Mouse (Mus musculus) sigmoid colon, adult 10 weeks (tissue): ENCODE data around the gene Scn3b. TPM values are rescaled to one million over a fixed set of nuclear protein-coding genes. Genes with fewer than 3 reads are reported as not detected.

Experiments
- polyA plus RNA-seq: library from polyadenylated mRNA; stranded (reverse); fragments of 350-450 nt; fragmentation: Illumina TruSeq; extraction: RNeasy Lipid Tissue Mini Kit (QIAGEN cat#74804); gene quantifications from one replicate; pipeline ENCODE4 v1.2.3, GENCODE M21; 2014; ENCODE audit warnings: low read depth, low replicate concordance

Gene Scn3b
- polyA plus RNA-seq = 2.5 TPM

DNA sequence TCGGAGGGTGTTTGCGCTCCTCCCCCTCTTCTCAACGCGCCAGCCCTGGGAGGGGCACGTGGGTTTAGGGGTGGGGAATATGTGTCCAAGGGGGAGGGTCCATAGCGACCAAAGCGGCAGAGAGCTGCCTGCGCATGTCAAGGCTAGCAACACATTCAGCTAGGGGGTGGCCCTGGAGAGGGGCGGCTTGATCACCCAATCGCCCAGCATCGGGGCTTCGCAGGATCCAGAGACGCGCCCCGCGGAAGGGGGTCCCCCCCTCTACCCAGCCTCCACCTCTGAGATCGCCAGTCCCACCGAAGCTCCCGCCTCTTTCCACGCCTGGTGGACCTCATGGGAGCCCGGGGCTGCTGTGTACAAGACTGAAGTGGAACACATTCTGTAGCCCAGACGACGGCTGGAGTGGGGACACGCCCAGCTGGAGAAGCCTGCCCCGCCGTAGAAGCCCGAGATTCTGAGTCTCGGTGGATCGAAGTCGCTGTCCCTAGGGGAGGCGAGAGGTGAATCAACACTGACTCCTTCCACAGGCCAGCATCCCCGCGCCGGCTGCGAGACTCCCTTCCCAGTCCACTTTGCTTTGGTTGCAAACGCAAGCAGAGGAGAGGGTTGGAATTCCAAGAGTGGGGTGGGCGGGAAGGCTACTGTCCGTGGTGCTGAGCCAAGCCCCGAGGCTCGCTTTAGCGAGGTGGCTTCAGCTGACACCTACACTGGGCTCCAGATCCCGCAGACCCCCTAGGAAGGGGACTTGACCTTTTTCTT lies at the start of gene Scn3b:
Gene Scn3b, plus strand, starts transcription at position 115 of the 759 bp plus-strand sequence.

Other genes with a start within 250 kb of the Scn3b start
- not detected for gene Olfr981, start 247.8 kb upstream of the Scn3b start, polyA plus RNA-seq
- gene Olfr982, start 195.4 kb upstream of the Scn3b start, polyA plus RNA-seq = not detected
- gene Olfr983, start 175.6 kb upstream of the Scn3b start, polyA plus RNA-seq = not detected
- gene Olfr984, start 155.0 kb upstream of the Scn3b start, polyA plus RNA-seq = not detected
- not detected for gene Olfr985, start 139.0 kb upstream of the Scn3b start, polyA plus RNA-seq
- not detected for gene Tmem225, start 121.1 kb upstream of the Scn3b start, polyA plus RNA-seq
- not detected for gene Olfr986, start 88.3 kb upstream of the Scn3b start, polyA plus RNA-seq
- gene Zfp202, start 76.9 kb upstream of the Scn3b start, polyA plus RNA-seq = 3.5 TPM